Mouse (Mus musculus) erythroblast, embryonic 14.5 days (primary cell): ENCODE data around the gene Ttc16. TPM values are rescaled to one million over a fixed set of nuclear protein-coding genes. Genes with fewer than 3 reads are reported as not detected.

Experiments
- H3K27me3 ChIP-seq: 2 replicates; pipeline ENCODE4 v1.6.1; 2012; ENCODE audit warnings: inconsistent platforms; ENCODE audit not compliant: control insufficient read depth
- H3K36me3 ChIP-seq: 2 replicates; pipeline ENCODE4 v1.6.1; 2012; ENCODE audit warnings: mild to moderate bottlenecking, inconsistent platforms; ENCODE audit not compliant: control insufficient read depth
- H3K4me1 ChIP-seq: 2 replicates; pipeline ENCODE4 v1.6.1; 2012; ENCODE audit warnings: inconsistent platforms; ENCODE audit not compliant: control insufficient read depth
- H3K4me3 ChIP-seq: replicated peaks from 2 replicates; pipeline ENCODE3; 2012; ENCODE audit warnings: moderate library complexity, mild to moderate bottlenecking, inconsistent platforms
- H3K9me3 ChIP-seq: 2 replicates; pipeline ENCODE4 v1.6.1; 2012; ENCODE audit warnings: low read length, inconsistent platforms, mixed read lengths; ENCODE audit not compliant: control insufficient read depth
- GATA1 ChIP-seq: IDR thresholded peaks from 2 replicates; pipeline ENCODE4 v1.6.1; 2012; ENCODE audit warnings: low read length, inconsistent platforms, mixed read lengths
- TAL1 ChIP-seq: IDR thresholded peaks from 3 replicates; pipeline ENCODE4 v1.6.1; 2012; ENCODE audit warnings: low read length, inconsistent platforms, mixed read lengths
- polyA plus RNA-seq: library from polyadenylated mRNA; stranded (reverse); fragments of >175 nt; gene quantifications from 2 replicates; pipeline ENCODE4 v1.2.3, GENCODE M21; 2012

The Ttc16 gene
- polyA plus RNA-seq, 1 experiment: not detected

GRCm38 (mm10) chr2:32784048-32784681 is 8.7 kb upstream of the Ttc16 start, which contains the start of gene Cfap157:
Gene Cfap157 (minus strand): TSS chr2:32784428.
- Histone ChIP-seq H3K4me3 (no peak within 1 kb of the TSS), H3K4me1 (peaks cover 2% of the 10 kb centered on the region; the same call in 1 of the 2 replicates), H3K9me3 (no peaks in the 10 kb centered on the region), H3K27me3 (no peaks in the 10 kb centered on the region), H3K36me3 (no peaks in the 10 kb centered on the region)
- TF ChIP-seq TAL1: no peak
- TF ChIP-seq GATA1: no peak

GRCm38 (mm10) chr2:32781710-32782109 is 6.3 kb upstream of the Ttc16 start:
- H3K4me3 ChIP-seq: no peak overlapping the region
- TF ChIP-seq TAL1: no peak
- TF ChIP-seq GATA1: no peak

DNA sequence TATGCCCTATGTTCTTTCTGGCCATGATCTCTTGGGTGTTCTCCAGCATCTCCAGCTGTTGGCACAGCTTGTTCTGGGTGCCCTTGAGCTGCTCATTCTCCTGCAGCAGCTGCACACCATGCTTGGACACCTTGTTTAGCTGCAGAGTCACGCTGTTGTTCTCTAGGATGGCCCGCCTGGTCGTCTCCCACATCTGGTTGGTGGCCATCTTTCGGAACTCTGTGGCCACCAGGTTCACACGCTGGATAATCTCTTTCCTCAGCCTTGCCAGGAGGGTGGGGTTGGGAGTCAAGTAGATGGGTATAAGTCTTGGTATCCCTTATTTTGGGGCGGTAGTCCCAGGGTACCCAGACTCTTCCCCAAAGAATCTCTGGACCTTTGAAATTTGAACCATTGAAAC is 4.3 kb upstream of the Ttc16 start:
- Histone ChIP-seq H3K4me3 (no peak overlapping the region), H3K9me3 (no peaks in the 10 kb centered on the region), H3K4me1 (peaks cover 23% of the 10 kb centered on the region), H3K36me3 (no peaks in the 10 kb centered on the region), H3K27me3 (no peaks in the 10 kb centered on the region)
- no peak for TF ChIP-seq TAL1
- TF ChIP-seq GATA1: no peak

More at GRCm38 (mm10) chr2:32781710-32782109, 6.3 kb upstream of the Ttc16 start:
- no peaks in the 10 kb centered on the region for H3K9me3 ChIP-seq
- H3K27me3 ChIP-seq: no peaks in the 10 kb centered on the region
- H3K36me3 ChIP-seq: no peaks in the 10 kb centered on the region
- H3K4me1 ChIP-seq: peaks cover 4% of the 10 kb centered on the region; the same call in 1 of the 2 replicates

GRCm38 (mm10) chr2:32779131-32779530 is 3.7 kb upstream of the Ttc16 start:
- TF ChIP-seq TAL1 (no peak), GATA1 (no peak)
- no peaks in the 10 kb centered on the region for H3K27me3 ChIP-seq
- no peaks in the 10 kb centered on the region for H3K9me3 ChIP-seq
- peaks cover 25% of the 10 kb centered on the region for H3K4me1 ChIP-seq
- no peaks in the 10 kb centered on the region for H3K36me3 ChIP-seq
- no peak overlapping the region for H3K4me3 ChIP-seq

- TF ChIP-seq TAL1 (no peak), GATA1 (no peak)
- Histone ChIP-seq H3K27me3 (no peaks in the 10 kb centered on the region), H3K4me1 (peaks cover 25% of the 10 kb centered on the region), H3K4me3 (no peak overlapping the region), H3K36me3 (no peaks in the 10 kb centered on the region), H3K9me3 (no peaks in the 10 kb centered on the region)
Observed at GRCm38 (mm10) chr2:32778081-32778480, 2.6 kb upstream of the Ttc16 start.

- TF ChIP-seq GATA1 (no peak), TAL1 (no peak)
- Histone ChIP-seq H3K36me3 (no peaks in the 10 kb centered on the region), H3K4me3 (peak overlapping the region; percentile 75)
Observed at GRCm38 (mm10) chr2:32776192-32776591, 759 bp upstream of the Ttc16 start.

GRCm38 (mm10) chr2:32772626-32773279 is 2.7 kb downstream of the Ttc16 start:
- peaks cover 48% of the 10 kb centered on the region for H3K4me1 ChIP-seq
- no peak for TF ChIP-seq GATA1
- no peak for TF ChIP-seq TAL1

More at GRCm38 (mm10) chr2:32776192-32776591, 759 bp upstream of the Ttc16 start:
- peaks cover 32% of the 10 kb centered on the region for H3K4me1 ChIP-seq
- no peaks in the 10 kb centered on the region for H3K27me3 ChIP-seq
- H3K9me3 ChIP-seq: no peaks in the 10 kb centered on the region

DNA sequence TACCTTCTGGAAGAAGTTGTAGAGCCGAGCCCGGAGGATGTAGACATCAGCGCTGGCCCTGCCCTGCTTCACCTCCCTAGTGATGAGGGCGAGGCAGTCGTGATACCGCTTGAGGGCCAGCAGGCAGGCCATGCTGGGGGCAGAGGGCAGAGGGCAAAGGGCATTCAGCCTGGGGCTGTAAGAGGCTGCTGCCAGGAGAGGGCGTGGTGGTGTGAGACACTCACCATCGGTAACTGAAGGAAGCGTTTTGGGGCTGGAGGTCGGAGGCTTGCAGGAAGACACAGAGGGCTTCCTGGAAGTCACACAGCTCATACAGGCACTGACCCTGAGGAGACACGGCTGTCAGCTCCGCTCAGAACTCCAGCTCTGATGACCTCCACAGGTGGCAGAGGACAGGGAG is 3.5 kb downstream of the Ttc16 start:
- TF ChIP-seq GATA1 (no peak), TAL1 (no peak)
- Histone ChIP-seq H3K36me3 (no peaks in the 10 kb centered on the region), H3K4me1 (peaks cover 52% of the 10 kb centered on the region), H3K9me3 (no peaks in the 10 kb centered on the region), H3K4me3 (no peak overlapping the region), H3K27me3 (no peaks in the 10 kb centered on the region)

More at GRCm38 (mm10) chr2:32772626-32773279, 2.7 kb downstream of the Ttc16 start:
- Histone ChIP-seq H3K36me3 (no peaks in the 10 kb centered on the region), H3K27me3 (no peaks in the 10 kb centered on the region), H3K4me3 (no peak overlapping the region), H3K9me3 (no peaks in the 10 kb centered on the region)

- no peaks in the 10 kb centered on the region for H3K36me3 ChIP-seq
- no peaks in the 10 kb centered on the region for H3K27me3 ChIP-seq
- H3K9me3 ChIP-seq: no peaks in the 10 kb centered on the region
- TF ChIP-seq GATA1 (peak; percentile 66), TAL1 (no peak)
- H3K4me3 ChIP-seq: no peak overlapping the region
- peaks cover 30% of the 10 kb centered on the region for H3K4me1 ChIP-seq
Observed at GRCm38 (mm10) chr2:32769327-32770085, 5.9 kb downstream of the Ttc16 start.
